Mouse (Mus musculus) urinary bladder, adult 2 months (tissue): ENCODE measurements around the gene 4930522H14Rik. TPM values are rescaled to one million over a fixed set of nuclear protein-coding genes. Genes with fewer than 3 reads are reported as not detected.

Experiments
- DNase-seq: peaks from one replicate; pipeline ENCODE4 v3.0.0; 2022; ENCODE audit warnings: low spot score
- polyA plus RNA-seq: library from polyadenylated mRNA; depleted of rRNA; stranded (reverse); fragments of >200 nt; gene quantifications from 2 replicates; pipeline ENCODE4 v1.2.3, GENCODE M21; 2012; rRNA removed

The 4930522H14Rik gene
- polyA plus RNA-seq = not detected in 2 replicates

GRCm38 (mm10) chr4:109531111-109531510 is at the start of gene 4930522H14Rik:
4930522H14Rik (minus strand) TSS chr4:109531297.
- no peak for DNase-seq

- no peak for DNase-seq
Measured at GRCm38 (mm10) chr4:109578356-109578755, 47.3 kb upstream of the 4930522H14Rik start.

GRCm38 (mm10) chr4:109576933-109577332 is 45.8 kb upstream of the 4930522H14Rik start:
- DNase-seq = no peak

GRCm38 (mm10) chr4:109574845-109575244 is 43.7 kb upstream of the 4930522H14Rik start:
- no peak for DNase-seq

GRCm38 (mm10) chr4:109574331-109574730 is 43.2 kb upstream of the 4930522H14Rik start:
- no peak for DNase-seq

- no peak for DNase-seq
Measured at GRCm38 (mm10) chr4:109572632-109573031, 41.5 kb upstream of the 4930522H14Rik start.

GRCm38 (mm10) chr4:109569421-109569820 is 38.3 kb upstream of the 4930522H14Rik start:
- DNase-seq = no peak

GRCm38 (mm10) chr4:109568959-109569358 is 37.9 kb upstream of the 4930522H14Rik start:
- no peak for DNase-seq

- DNase-seq = no peak
Measured at GRCm38 (mm10) chr4:109564711-109565110, 33.6 kb upstream of the 4930522H14Rik start.

- no peak for DNase-seq
Measured at GRCm38 (mm10) chr4:109550338-109551150, 19.4 kb upstream of the 4930522H14Rik start.

- no peak for DNase-seq
Measured at GRCm38 (mm10) chr4:109547306-109547705, 16.2 kb upstream of the 4930522H14Rik start.

GRCm38 (mm10) chr4:109546538-109546937 is 15.4 kb upstream of the 4930522H14Rik start:
- DNase-seq = no peak

- no peak for DNase-seq
Measured at GRCm38 (mm10) chr4:109530245-109530816, 766 bp downstream of the 4930522H14Rik start.

- no peak for DNase-seq
Measured at GRCm38 (mm10) chr4:109504885-109505284, 26.2 kb downstream of the 4930522H14Rik start.

GRCm38 (mm10) chr4:109498476-109498875 is 32.6 kb downstream of the 4930522H14Rik start:
- DNase-seq = no peak

GRCm38 (mm10) chr4:109493581-109493980 is 37.5 kb downstream of the 4930522H14Rik start:
- DNase-seq = no peak

- DNase-seq = no peak
Measured at GRCm38 (mm10) chr4:109488812-109489211, 42.3 kb downstream of the 4930522H14Rik start.

- no peak for DNase-seq
Measured at GRCm38 (mm10) chr4:109484621-109485020, 46.5 kb downstream of the 4930522H14Rik start, which contains the start of gene Rnf11. Rnf11 (minus strand) TSS chr4:109484728.

- DNase-seq = no peak
Measured at GRCm38 (mm10) chr4:109482701-109483100, 48.4 kb downstream of the 4930522H14Rik start.

GRCm38 (mm10) chr4:109481424-109481823 is 49.7 kb downstream of the 4930522H14Rik start:
- no peak for DNase-seq

- DNase-seq = no peak
Measured at GRCm38 (mm10) chr4:109477454-109477853, 53.6 kb downstream of the 4930522H14Rik start.

- DNase-seq = peak; percentile 90
Measured at GRCm38 (mm10) chr4:109476554-109477014, 54.5 kb downstream of the 4930522H14Rik start.
